Mouse (Mus musculus) heart, adult 11 months (tissue): ENCODE data around the gene Macrod2.
"Not testable (repeated sequence)": the region's sequence is repeated elsewhere in the genome, so short reads cannot be mapped to it uniquely, and the experiment has no call there.

Experiments
- DNase-seq: peaks from one replicate; pipeline ENCODE4 v3.0.0; 2022

Macrod2 gene

GRCm38 (mm10) chr2:140704146-140704545 is 309.0 kb downstream of the Macrod2 start:
- DNase-seq = no peak

- DNase-seq = no peak
Observed at GRCm38 (mm10) chr2:140705278-140705677, 310.2 kb downstream of the Macrod2 start.

- DNase-seq = no peak
Observed at GRCm38 (mm10) chr2:140707550-140707949, 312.4 kb downstream of the Macrod2 start.

- no peak for DNase-seq
Observed at GRCm38 (mm10) chr2:140715822-140716221, 320.7 kb downstream of the Macrod2 start.

GRCm38 (mm10) chr2:140717407-140717806 is 322.3 kb downstream of the Macrod2 start:
- DNase-seq = no peak

- peak; percentile 23 for DNase-seq
Observed at GRCm38 (mm10) chr2:140732616-140733183, 337.6 kb downstream of the Macrod2 start.

- DNase-seq = no peak
Observed at GRCm38 (mm10) chr2:140740511-140740910, 345.4 kb downstream of the Macrod2 start.

GRCm38 (mm10) chr2:140742954-140743353 is 347.8 kb downstream of the Macrod2 start:
- DNase-seq = not testable (repeated sequence)

- DNase-seq = no peak
Observed at GRCm38 (mm10) chr2:140758881-140759280, 363.8 kb downstream of the Macrod2 start.

- no peak for DNase-seq
Observed at GRCm38 (mm10) chr2:140759732-140760131, 364.6 kb downstream of the Macrod2 start.

GRCm38 (mm10) chr2:140760137-140760536 is 365.0 kb downstream of the Macrod2 start:
- DNase-seq = no peak

- no peak for DNase-seq
Observed at GRCm38 (mm10) chr2:140763076-140763891, 368.2 kb downstream of the Macrod2 start.

- no peak for DNase-seq
Observed at GRCm38 (mm10) chr2:140769473-140769872, 374.4 kb downstream of the Macrod2 start.

GRCm38 (mm10) chr2:140772825-140773224 is 377.7 kb downstream of the Macrod2 start:
- DNase-seq = no peak

GRCm38 (mm10) chr2:140773456-140773855 is 378.3 kb downstream of the Macrod2 start:
- no peak for DNase-seq

GRCm38 (mm10) chr2:140774808-140775370 is 379.8 kb downstream of the Macrod2 start:
- DNase-seq = no peak

GRCm38 (mm10) chr2:140775448-140776101 is 380.5 kb downstream of the Macrod2 start:
- DNase-seq = no peak

- DNase-seq = no peak
Observed at GRCm38 (mm10) chr2:140778212-140778611, 383.1 kb downstream of the Macrod2 start.

GRCm38 (mm10) chr2:140783041-140783440 is 387.9 kb downstream of the Macrod2 start:
- DNase-seq = no peak

GRCm38 (mm10) chr2:140784626-140785025 is 389.5 kb downstream of the Macrod2 start:
- DNase-seq = peak; percentile 90

GRCm38 (mm10) chr2:140790363-140790762 is 395.3 kb downstream of the Macrod2 start:
- DNase-seq = no peak

GRCm38 (mm10) chr2:140793886-140794608 is 398.9 kb downstream of the Macrod2 start:
- no peak for DNase-seq

- DNase-seq = no peak
Observed at GRCm38 (mm10) chr2:140811693-140812092, 416.6 kb downstream of the Macrod2 start.
